Mouse (Mus musculus) urinary bladder, postnatal 25 days (tissue): ENCODE results near the gene Trip11.

Experiments used
- DNase-seq: peaks from one replicate; pipeline ENCODE4 v3.0.0; 2022; ENCODE audit warnings: low spot score

Gene Trip11

GRCm38 (mm10) chr12:101821596-101821995 is 91.5 kb downstream of the Trip11 start:
- DNase-seq: no peak

GRCm38 (mm10) chr12:101819570-101819969 is 93.5 kb downstream of the Trip11 start:
- no peak for DNase-seq

- peak; percentile 51 for DNase-seq
These were observed 94.3 kb downstream of the Trip11 start, which contains the start of gene Fbln5 for GRCm38 (mm10) chr12:101818608-101819370. Fbln5 (minus strand) TSS chr12:101819055.

GRCm38 (mm10) chr12:101818246-101818607 is 94.8 kb downstream of the Trip11 start:
- no peak for DNase-seq

- DNase-seq: no peak
These were observed 96.3 kb downstream of the Trip11 start for GRCm38 (mm10) chr12:101816810-101817209.

- DNase-seq: no peak
These were observed 97.3 kb downstream of the Trip11 start for GRCm38 (mm10) chr12:101815796-101816195.

- DNase-seq: no peak
These were observed 98.6 kb downstream of the Trip11 start for GRCm38 (mm10) chr12:101814423-101814822.

- DNase-seq: no peak
These were observed 101.9 kb downstream of the Trip11 start for GRCm38 (mm10) chr12:101811181-101811580.

GRCm38 (mm10) chr12:101810515-101810914 is 102.6 kb downstream of the Trip11 start:
- DNase-seq: no peak

GRCm38 (mm10) chr12:101807400-101807799 is 105.7 kb downstream of the Trip11 start:
- no peak for DNase-seq

- DNase-seq: no peak
These were observed 110.6 kb downstream of the Trip11 start for GRCm38 (mm10) chr12:101802445-101802844.

GRCm38 (mm10) chr12:101801744-101802143 is 111.3 kb downstream of the Trip11 start:
- no peak for DNase-seq

- DNase-seq: no peak
These were observed 112.0 kb downstream of the Trip11 start for GRCm38 (mm10) chr12:101801051-101801450.

GRCm38 (mm10) chr12:101798189-101798922 is 114.7 kb downstream of the Trip11 start:
- no peak for DNase-seq

GRCm38 (mm10) chr12:101794458-101794857 is 118.6 kb downstream of the Trip11 start:
- DNase-seq: no peak

GRCm38 (mm10) chr12:101793221-101793621 is 119.8 kb downstream of the Trip11 start:
- DNase-seq: no peak

GRCm38 (mm10) chr12:101792684-101793083 is 120.4 kb downstream of the Trip11 start:
- DNase-seq: no peak

GRCm38 (mm10) chr12:101789767-101790166 is 123.3 kb downstream of the Trip11 start:
- no peak for DNase-seq

GRCm38 (mm10) chr12:101789250-101789649 is 123.8 kb downstream of the Trip11 start:
- DNase-seq: no peak
